Mouse (Mus musculus) large intestine, adult 2 months (tissue): ENCODE measurements at regions not wholly inside any gene's neighbourhood (a gene's known extent, or its start where the extent isn't known, plus 50 kb on each side); places are given as distances from the start of the nearest gene placed in this dataset.

Experiments used
- DNase-seq: peaks from one replicate; pipeline ENCODE4 v3.0.0-alpha.2; 2012; ENCODE audit warnings: low read depth, low spot score
- WGBS: fragments of 180-500 bp; shearing (Covaris S2); methylation state at CpG from one replicate; pipeline ENCODE4 v1.1.7; 2018; 5-methylcytosine and 5-hydroxymethylcytosine counted together

- WGBS = 73% methylated on average over 5 of the region's 5 CpGs
- no peak for DNase-seq
These were observed 144.7 kb upstream of the Cnot2 start for GRCm38 (mm10) chr10:116726031-116726430.

GRCm38 (mm10) chr10:116721986-116722385 lies 140.7 kb upstream of the Cnot2 start:
- no peak for DNase-seq
- WGBS = 81% methylated on average over 9 of the region's 9 CpGs

GRCm38 (mm10) chr10:116719616-116720015 lies 138.3 kb upstream of the Cnot2 start:
- WGBS = 85% methylated on average over 5 of the region's 5 CpGs
- no peak for DNase-seq

GRCm38 (mm10) chr10:116717961-116718360 lies 136.7 kb upstream of the Cnot2 start:
- no peak for DNase-seq
- 73% methylated on average over 10 of the region's 10 CpGs for WGBS

GRCm38 (mm10) chr10:116717017-116717643 lies 135.8 kb upstream of the Cnot2 start:
- 76% methylated on average over 4 of the region's 4 CpGs for WGBS
- no peak for DNase-seq

GRCm38 (mm10) chr10:116713456-116713855 lies 132.1 kb upstream of the Cnot2 start:
- 41% methylated on average over 11 of the region's 11 CpGs for WGBS
- no peak for DNase-seq

GRCm38 (mm10) chr10:116707025-116707424 lies 125.7 kb upstream of the Cnot2 start:
- no peak for DNase-seq
- 75% methylated on average over 6 of the region's 6 CpGs for WGBS

- 78% methylated on average over 5 of the region's 5 CpGs for WGBS
- DNase-seq = no peak
These were observed 120.0 kb upstream of the Cnot2 start for GRCm38 (mm10) chr10:116701281-116701680.

- DNase-seq = no peak
- whole genome bisulfite sequencing = 91% methylated on average over 8 of the region's 8 CpGs
These were observed 118.4 kb upstream of the Cnot2 start for GRCm38 (mm10) chr10:116699711-116700110.

- WGBS = 42% methylated on average over 14 of the region's 14 CpGs
- DNase-seq = no peak
These were observed 116.5 kb upstream of the Cnot2 start for GRCm38 (mm10) chr10:116697628-116698316.

GRCm38 (mm10) chr10:116693816-116694215 lies 112.5 kb upstream of the Cnot2 start:
- WGBS = 57% methylated on average over 3 of the region's 3 CpGs
- DNase-seq = no peak

- no peak for DNase-seq
- 91% methylated on average over 11 of the region's 11 CpGs for WGBS
These were observed 105.4 kb upstream of the Cnot2 start for GRCm38 (mm10) chr10:116686741-116687140.

GRCm38 (mm10) chr10:116683374-116683773 lies 102.1 kb upstream of the Cnot2 start:
- WGBS = 84% methylated on average over 9 of the region's 9 CpGs
- DNase-seq = no peak

- no peak for DNase-seq
- 85% methylated on average over 10 of the region's 10 CpGs for WGBS
These were observed 97.8 kb upstream of the Cnot2 start for GRCm38 (mm10) chr10:116678950-116679735.

- DNase-seq = no peak
- WGBS = 51% methylated on average over 4 of the region's 4 CpGs
These were observed 96.6 kb upstream of the Cnot2 start for GRCm38 (mm10) chr10:116677949-116678348.

- 69% methylated on average over 7 of the region's 7 CpGs for WGBS
- no peak for DNase-seq
These were observed 93.9 kb upstream of the Cnot2 start for GRCm38 (mm10) chr10:116675171-116675570.

GRCm38 (mm10) chr10:116674348-116674747 lies 93.0 kb upstream of the Cnot2 start:
- WGBS = 61% methylated on average over 2 of the region's 2 CpGs
- DNase-seq = no peak

GRCm38 (mm10) chr10:116658162-116658962 lies 77.1 kb upstream of the Cnot2 start:
- no peak for DNase-seq
- 93% methylated on average over 6 of the region's 6 CpGs for WGBS

GRCm38 (mm10) chr10:116655891-116656290 lies 74.6 kb upstream of the Cnot2 start:
- 56% methylated on average over 7 of the region's 7 CpGs for WGBS
- DNase-seq = no peak
